In the genomic region with DNA sequence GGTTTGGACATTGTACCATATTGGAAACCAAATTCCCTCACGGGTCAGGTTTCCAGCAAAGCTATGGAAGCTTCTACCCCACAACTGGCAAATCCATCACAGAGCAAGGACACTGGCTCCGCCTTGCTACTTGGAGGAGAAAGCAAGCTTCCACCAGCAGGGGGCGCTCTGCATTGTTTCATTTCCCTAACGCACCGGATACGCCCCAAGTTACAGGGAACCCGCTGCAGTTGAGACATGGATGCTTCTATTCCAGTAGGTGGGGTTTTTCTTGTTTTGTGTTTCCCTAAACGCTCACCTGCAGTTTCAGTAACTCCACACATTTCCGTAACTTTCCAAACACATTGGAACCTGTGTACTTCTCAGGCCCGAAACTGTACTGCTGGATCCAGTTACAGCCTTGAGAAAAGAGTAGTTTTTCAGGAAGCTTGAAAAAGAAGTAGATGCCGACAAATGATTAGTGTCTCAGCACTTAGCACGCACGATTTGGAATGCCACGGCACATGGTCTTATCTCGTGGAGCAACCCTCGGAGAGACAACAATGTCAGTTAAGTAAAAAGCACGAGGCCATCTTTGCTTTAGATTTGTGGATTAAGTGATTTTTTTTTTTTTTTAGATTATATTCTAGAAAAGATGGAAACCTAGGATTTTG, we compare ENCODE assay signal across 8 mouse cellular contexts. TPM values are rescaled to one million over a fixed set of nuclear protein-coding genes. Genes with fewer than 3 reads are reported as not detected.
DNase-seq lines count a peak whose midpoint lies in the region; ATAC-seq and TF ChIP-seq lines count a peak whose summit lies in the region.

No protein-coding gene starts in this region.

- H3K4me1 ChIP-seq in hindbrain, embryonic 14.5 days (replicated peaks; ENCODE audit: control insufficient read depth, insufficient read depth, low read length) = no peaks in the 10 kb centered on the region

- ATAC-seq in Patski = peak; percentile 80
- ATAC-seq in hindbrain, embryonic 14.5 days (ENCODE audit: low FRiP score) = peak; percentile 72

- POLR2A ChIA-PET in Patski (lab: Charles Lee) = no interaction called here

- no peak overlapping the region for H3K9ac ChIP-seq in hindbrain, embryonic 14.5 days

- TF ChIP-seq CTCF in Patski (IDR thresholded peaks at IDR 0.05) = peak; percentile 96

- H3K4me2 ChIP-seq in hindbrain, embryonic 14.5 days (replicated peaks) = no peak overlapping the region

- in situ Hi-C loops in Patski (cut with MboI; ENCODE audit: low pct_unique_long_range_greater_than_20kb) = loop anchor here (10.0 kb wide), 1 partner anchor 165 kb away; no protein-coding TSS in a partner anchor

- H3K9me3 ChIP-seq in hindbrain, embryonic 14.5 days (ENCODE audit: control insufficient read depth, low read length) = no peaks in the 10 kb centered on the region

- DNase-seq in Patski (ENCODE audit: low read depth, low spot score) = peak; percentile 22
- peak; percentile 85 for DNase-seq in cerebellum, adult 9-10 months
- DNase-seq in frontal cortex, adult 2 months (ENCODE audit: extremely low spot score in 1 of 2, low spot score in 1 of 2) = peak; percentile 72 to 97
- peak; percentile 89 for DNase-seq in hindbrain, embryonic 14.5 days (ENCODE audit: low spot score)
- DNase-seq in layer of hippocampus, postnatal 14 days (ENCODE audit: low spot score in 2 of 2) = peak; percentile 84 to 86
- DNase-seq in lung, postnatal 36 days = peak; percentile 94
- peak; percentile 71 for DNase-seq in retina, postnatal 7 days (ENCODE audit: low read depth, low spot score)
- peak; percentile 62 to 79 for DNase-seq in urinary bladder, adult 18-20 months (ENCODE audit: low spot score in 2 of 2)

- WGBS in hindbrain, embryonic 14.5 days = 43% methylated on average over 17 of the region's 17 CpGs

- CTCF ChIA-PET in Patski (lab: Charles Lee) = interaction anchor here (0.7 to 1.8 kb wide), 9 partner anchors 9 to 164 kb away, joined by 3 to 6 read pairs (median 3); no protein-coding TSS in a partner anchor

- H3K27ac ChIP-seq in hindbrain, embryonic 14.5 days = no peak overlapping the region

- peaks cover 5% of the 10 kb centered on the region for H3K27me3 ChIP-seq in Patski
- no peaks in the 10 kb centered on the region for H3K27me3 ChIP-seq in hindbrain, embryonic 14.5 days (ENCODE audit: control insufficient read depth, insufficient read depth, low read length)

- no peaks in the 10 kb centered on the region for H3K36me3 ChIP-seq in hindbrain, embryonic 14.5 days (replicated peaks; ENCODE audit: control insufficient read depth, insufficient read depth)

- no peak overlapping the region for H3K4me3 ChIP-seq in hindbrain, embryonic 14.5 days (replicated peaks; ENCODE audit: low read length)

RNA-seq across cellular contexts. Expression of gene Otulinl, which starts 21.7 kb away (rescaled TPM):
- polyA plus RNA-seq in Patski (2021) = 2.1 TPM
- polyA plus RNA-seq in frontal cortex, adult 2 months (2012; rRNA removed) = 18.3 and 21.0 TPM in 2 replicates
- 15.2 and 16.2 TPM in 2 replicates for polyA plus RNA-seq in hindbrain, embryonic 14.5 days (2014; fragmentation: Nextera tagmentation; extraction: Ambion mirVana)
- 10 to 100 TPM; 31.1 to 32.0 TPM for total RNA-seq in layer of hippocampus, postnatal 14 days (2021)

RNA-seq across cellular contexts. Expression of gene Otulin, which starts 29.2 kb away (rescaled TPM):
- 42.4 TPM for polyA plus RNA-seq in Patski (2021)
- polyA plus RNA-seq in frontal cortex, adult 2 months (2012; rRNA removed) = 23.6 and 25.4 TPM in 2 replicates
- polyA plus RNA-seq in hindbrain, embryonic 14.5 days (2014; fragmentation: Nextera tagmentation; extraction: Ambion mirVana) = 30.0 and 31.4 TPM in 2 replicates
- 10 to 100 TPM; 22.0 to 22.4 TPM for total RNA-seq in layer of hippocampus, postnatal 14 days (2021)

Comparison
In these comparisons a context has a peak if more than half of its experiments do, and no peak if none do; other contexts are left out.
1. DNase-seq: peak in every context shown above with its lines; median percentile 94 in lung, postnatal 36 days; 89 in hindbrain, embryonic 14.5 days; 85 in cerebellum, adult 9-10 months; 85 in layer of hippocampus, postnatal 14 days; 84 in frontal cortex, adult 2 months; 71 in retina, postnatal 7 days; 70 in urinary bladder, adult 18-20 months; 22 in Patski.